Mouse (Mus musculus): ENCODE results near the gene Ndufa6. TPM values are rescaled to one million over a fixed set of nuclear protein-coding genes. Genes with fewer than 3 reads are reported as not detected.

Gene Ndufa6
- total RNA-seq, 2 experiments from 2014 or later = 417 to 454 TPM

- intact Hi-C loops (cut with DNase I; ENCODE audit: low total_unique reads) = no loop called here
- DNase-seq = no peak
These were observed 9.2 kb downstream of the Ndufa6 start for GRCm38 (mm10) chr15:82344971-82345370.

- intact Hi-C loops (cut with DNase I; ENCODE audit: low total_unique reads) = no loop called here
- no peak for DNase-seq
These were observed 10.5 kb downstream of the Ndufa6 start for GRCm38 (mm10) chr15:82343368-82344287.

GRCm38 (mm10) chr15:82342543-82342935 is 11.6 kb downstream of the Ndufa6 start:
- intact Hi-C loops (cut with DNase I; ENCODE audit: low total_unique reads) = no loop called here
- DNase-seq = no peak

- intact Hi-C loops (cut with DNase I; ENCODE audit: low total_unique reads) = no loop called here
- DNase-seq = no peak
These were observed 12.2 kb downstream of the Ndufa6 start for GRCm38 (mm10) chr15:82341675-82342542.

- intact Hi-C loops (cut with DNase I; ENCODE audit: low total_unique reads) = no loop called here
- DNase-seq = peak; percentile 79
These were observed 13.1 kb downstream of the Ndufa6 start for GRCm38 (mm10) chr15:82341036-82341501.

GRCm38 (mm10) chr15:82340414-82341035 is 13.6 kb downstream of the Ndufa6 start:
- intact Hi-C loops (cut with DNase I; ENCODE audit: low total_unique reads) = no loop called here
- no peak for DNase-seq

GRCm38 (mm10) chr15:82339634-82340254 is 14.4 kb downstream of the Ndufa6 start:
- intact Hi-C loops (cut with DNase I; ENCODE audit: low total_unique reads) = no loop called here
- no peak for DNase-seq

- intact Hi-C loops (cut with DNase I; ENCODE audit: low total_unique reads) = no loop called here
- DNase-seq = no peak
These were observed 15.0 kb downstream of the Ndufa6 start for GRCm38 (mm10) chr15:82339150-82339549.

GRCm38 (mm10) chr15:82338593-82339112 is 15.5 kb downstream of the Ndufa6 start, which contains the start of the genes Naga, Pheta2 and Smdt1:
Gene Naga, minus strand, starts transcription at chr15:82338925.
Gene Pheta2, plus strand, starts transcription at chr15:82338942.
Gene Smdt1, plus strand, starts transcription at chr15:82338959.
- intact Hi-C loops (cut with DNase I; ENCODE audit: low total_unique reads) = no loop called here
- DNase-seq = peak; percentile 96

GRCm38 (mm10) chr15:82337875-82338274 is 16.2 kb downstream of the Ndufa6 start:
- intact Hi-C loops (cut with DNase I; ENCODE audit: low total_unique reads) = no loop called here
- DNase-seq = no peak

GRCm38 (mm10) chr15:82336629-82337028 is 17.5 kb downstream of the Ndufa6 start:
- DNase-seq = no peak
- intact Hi-C loops (cut with DNase I; ENCODE audit: low total_unique reads) = no loop called here

- no peak for DNase-seq
- intact Hi-C loops (cut with DNase I; ENCODE audit: low total_unique reads) = no loop called here
These were observed 18.9 kb downstream of the Ndufa6 start for GRCm38 (mm10) chr15:82335194-82335593.

GRCm38 (mm10) chr15:82325382-82325781 is 28.7 kb downstream of the Ndufa6 start:
- intact Hi-C loops (cut with DNase I; ENCODE audit: low total_unique reads) = no loop called here
- DNase-seq = no peak

- DNase-seq = no peak
- intact Hi-C loops (cut with DNase I; ENCODE audit: low total_unique reads) = no loop called here
These were observed 31.9 kb downstream of the Ndufa6 start for GRCm38 (mm10) chr15:82322195-82322594.

GRCm38 (mm10) chr15:82319613-82320012 is 34.5 kb downstream of the Ndufa6 start:
- no peak for DNase-seq
- intact Hi-C loops (cut with DNase I; ENCODE audit: low total_unique reads) = no loop called here

GRCm38 (mm10) chr15:82317839-82318238 is 36.3 kb downstream of the Ndufa6 start:
- no peak for DNase-seq
- intact Hi-C loops (cut with DNase I; ENCODE audit: low total_unique reads) = no loop called here

- no peak for DNase-seq
- intact Hi-C loops (cut with DNase I; ENCODE audit: low total_unique reads) = no loop called here
These were observed 45.7 kb downstream of the Ndufa6 start for GRCm38 (mm10) chr15:82308416-82308815.

GRCm38 (mm10) chr15:82307107-82307506 is 47.0 kb downstream of the Ndufa6 start:
- no peak for DNase-seq
- intact Hi-C loops (cut with DNase I; ENCODE audit: low total_unique reads) = no loop called here

Measured in gastrocnemius, postnatal 14 days (tissue).